Mouse (Mus musculus): ENCODE measurements around the gene Snx32. TPM values are rescaled to one million over a fixed set of nuclear protein-coding genes. Genes with fewer than 3 reads are reported as not detected.
A peak's percentile ranks its signal among the peaks of the same experiment; 100 is the strongest.

Snx32 gene
- polyA plus RNA-seq (2014; fragmentation: Nextera tagmentation; extraction: Ambion mirVana): 17.9 and 20.3 TPM in 2 replicates

- H3K9me3 ChIP-seq (ENCODE audit: control insufficient read depth, low read length): peaks cover 3% of the 10 kb centered on the region; the same call in 1 of the 2 replicates
- WGBS: 3% methylated on average over 47 of the region's 47 CpGs
- no peaks in the 10 kb centered on the region for H3K27me3 ChIP-seq (ENCODE audit: control insufficient read depth, insufficient read depth, low read length)
- no peaks in the 10 kb centered on the region for H3K36me3 ChIP-seq (ENCODE audit: control insufficient read depth, insufficient read depth, low read length)
- H3K4me1 ChIP-seq (ENCODE audit: control insufficient read depth, insufficient read depth, low read length): peaks cover 12% of the 10 kb centered on the region
- peak within 1 kb of the TSS; percentile 42 for H3K4me3 ChIP-seq (ENCODE audit: low read depth, low read length)
- H3K27ac ChIP-seq (ENCODE audit: low read depth, low read length): no peak within 1 kb of the TSS
- ATAC-seq (ENCODE audit: low FRiP score) (peak; percentile 100), DNase-seq (ENCODE audit: low spot score, missing footprints) (peak; percentile 97)
- H3K9ac ChIP-seq (ENCODE audit: low read length): peak within 1 kb of the TSS; percentile 68
- peak within 1 kb of the TSS; percentile 72 for H3K4me2 ChIP-seq
Observed at GRCm38 (mm10) chr19:5510031-5511026, at the start of gene Snx32. TSS of gene Snx32 (minus strand) at chr19:5510538.

- ATAC-seq (ENCODE audit: low FRiP score) (no peak), DNase-seq (ENCODE audit: low spot score, missing footprints) (peak; percentile 94)
- Histone ChIP-seq H3K27me3 (ENCODE audit: control insufficient read depth, insufficient read depth, low read length) (peaks cover 57% of the 10 kb centered on the region), H3K9me3 (ENCODE audit: control insufficient read depth, low read length) (no peaks in the 10 kb centered on the region), H3K4me1 (ENCODE audit: control insufficient read depth, insufficient read depth, low read length) (peaks cover 11% of the 10 kb centered on the region), H3K9ac (ENCODE audit: low read length) (peak overlapping the region; percentile 27; the same call in 1 of the 2 replicates), H3K4me2 (peak overlapping the region; percentile 44), H3K4me3 (ENCODE audit: low read depth, low read length) (peak overlapping the region; percentile 23), H3K36me3 (ENCODE audit: control insufficient read depth, insufficient read depth, low read length) (no peaks in the 10 kb centered on the region), H3K27ac (ENCODE audit: low read depth, low read length) (no peak overlapping the region)
- under 1% methylated on average over 69 of the region's 69 CpGs for WGBS
Observed at GRCm38 (mm10) chr19:5559631-5560456, 49.5 kb upstream of the Snx32 start.

- peaks cover 11% of the 10 kb centered on the region for H3K4me1 ChIP-seq (ENCODE audit: control insufficient read depth, insufficient read depth, low read length)
- WGBS: 18% methylated on average over 8 of the region's 8 CpGs
- H3K9me3 ChIP-seq (ENCODE audit: control insufficient read depth, low read length): no peaks in the 10 kb centered on the region
- ATAC-seq (ENCODE audit: low FRiP score) (no peak), DNase-seq (ENCODE audit: low spot score, missing footprints) (no peak)
- peaks cover 57% of the 10 kb centered on the region for H3K27me3 ChIP-seq (ENCODE audit: control insufficient read depth, insufficient read depth, low read length)
- H3K36me3 ChIP-seq (ENCODE audit: control insufficient read depth, insufficient read depth, low read length): no peaks in the 10 kb centered on the region
- H3K9ac ChIP-seq (ENCODE audit: low read length): no peak overlapping the region
- H3K4me2 ChIP-seq: no peak overlapping the region
- no peak overlapping the region for H3K27ac ChIP-seq (ENCODE audit: low read depth, low read length)
- no peak overlapping the region for H3K4me3 ChIP-seq (ENCODE audit: low read depth, low read length)
Observed at GRCm38 (mm10) chr19:5559229-5559628, 48.9 kb upstream of the Snx32 start.

GRCm38 (mm10) chr19:5558770-5559169 is 48.4 kb upstream of the Snx32 start:
- 61% methylated on average over 8 of the region's 8 CpGs for WGBS

GRCm38 (mm10) chr19:5558169-5558568 is 47.8 kb upstream of the Snx32 start:
- no peak overlapping the region for H3K27ac ChIP-seq (ENCODE audit: low read depth, low read length)
- no peaks in the 10 kb centered on the region for H3K9me3 ChIP-seq (ENCODE audit: control insufficient read depth, low read length)
- no peak for ATAC-seq (ENCODE audit: low FRiP score)
- H3K4me2 ChIP-seq: no peak overlapping the region
- no peaks in the 10 kb centered on the region for H3K36me3 ChIP-seq (ENCODE audit: control insufficient read depth, insufficient read depth, low read length)
- H3K27me3 ChIP-seq (ENCODE audit: control insufficient read depth, insufficient read depth, low read length): peaks cover 54% of the 10 kb centered on the region
- no peak for DNase-seq (ENCODE audit: low spot score, missing footprints)
- 46% methylated on average over 7 of the region's 7 CpGs for WGBS
- no peak overlapping the region for H3K9ac ChIP-seq (ENCODE audit: low read length)
- no peak overlapping the region for H3K4me3 ChIP-seq (ENCODE audit: low read depth, low read length)
- H3K4me1 ChIP-seq (ENCODE audit: control insufficient read depth, insufficient read depth, low read length): peaks cover 11% of the 10 kb centered on the region

More at GRCm38 (mm10) chr19:5558770-5559169, 48.4 kb upstream of the Snx32 start:
- H3K9ac ChIP-seq (ENCODE audit: low read length): no peak overlapping the region
- DNase-seq (ENCODE audit: low spot score, missing footprints) (peak; percentile 83), ATAC-seq (ENCODE audit: low FRiP score) (no peak)
- H3K4me1 ChIP-seq (ENCODE audit: control insufficient read depth, insufficient read depth, low read length): peaks cover 11% of the 10 kb centered on the region
- H3K4me3 ChIP-seq (ENCODE audit: low read depth, low read length): no peak overlapping the region
- no peaks in the 10 kb centered on the region for H3K36me3 ChIP-seq (ENCODE audit: control insufficient read depth, insufficient read depth, low read length)
- peaks cover 56% of the 10 kb centered on the region for H3K27me3 ChIP-seq (ENCODE audit: control insufficient read depth, insufficient read depth, low read length)
- H3K27ac ChIP-seq (ENCODE audit: low read depth, low read length): no peak overlapping the region
- H3K9me3 ChIP-seq (ENCODE audit: control insufficient read depth, low read length): no peaks in the 10 kb centered on the region
- H3K4me2 ChIP-seq: no peak overlapping the region

DNA sequence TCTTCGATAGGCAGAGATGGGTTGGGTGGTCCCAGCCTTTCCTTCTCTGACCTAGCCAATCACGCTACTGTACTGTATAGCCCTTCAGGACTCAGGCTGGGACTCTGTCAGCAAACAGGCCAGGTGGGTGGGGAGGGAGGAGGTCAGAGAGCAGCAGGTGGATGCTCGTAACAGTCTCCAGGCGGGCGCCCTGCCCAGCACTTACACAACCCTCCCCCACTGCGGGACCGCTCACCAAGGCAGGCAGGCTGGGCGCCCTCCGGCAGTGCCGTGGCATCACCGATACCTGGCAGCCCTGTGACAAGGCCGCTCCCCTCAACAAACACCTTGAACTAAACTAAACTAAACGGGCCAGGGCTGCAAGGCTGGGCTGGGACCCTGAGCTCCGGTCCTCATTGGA is 43.9 kb upstream of the Snx32 start:
- Histone ChIP-seq H3K9me3 (ENCODE audit: control insufficient read depth, low read length) (no peaks in the 10 kb centered on the region), H3K4me3 (ENCODE audit: low read depth, low read length) (no peak overlapping the region), H3K4me2 (no peak overlapping the region), H3K27ac (ENCODE audit: low read depth, low read length) (no peak overlapping the region), H3K9ac (ENCODE audit: low read length) (no peak overlapping the region), H3K4me1 (ENCODE audit: control insufficient read depth, insufficient read depth, low read length) (no peaks in the 10 kb centered on the region), H3K36me3 (ENCODE audit: control insufficient read depth, insufficient read depth, low read length) (no peaks in the 10 kb centered on the region), H3K27me3 (ENCODE audit: control insufficient read depth, insufficient read depth, low read length) (peaks cover 16% of the 10 kb centered on the region)
- WGBS: 74% methylated on average over 14 of the region's 14 CpGs
- ATAC-seq (ENCODE audit: low FRiP score) (no peak), DNase-seq (ENCODE audit: low spot score, missing footprints) (no peak)

DNA sequence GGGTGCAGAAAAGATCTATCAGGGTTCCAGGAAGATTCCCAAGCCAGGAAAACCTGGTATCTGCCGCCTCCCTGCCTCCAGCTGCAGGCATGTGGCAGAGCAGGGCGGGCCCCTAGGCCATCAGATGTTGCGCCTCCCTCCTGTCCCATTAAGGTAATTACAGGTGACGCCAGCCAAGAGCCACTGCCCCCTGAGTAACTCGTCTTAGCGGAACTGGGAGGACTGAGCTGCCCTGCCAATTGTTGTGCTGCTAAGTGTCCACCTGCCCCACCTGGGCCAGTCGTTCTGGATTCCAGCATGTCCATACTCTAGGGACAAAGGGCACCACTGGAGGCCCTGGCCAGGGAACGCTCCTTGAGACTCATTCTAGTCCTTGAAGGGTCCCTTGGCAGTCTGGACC is 43.5 kb upstream of the Snx32 start:
- Histone ChIP-seq H3K27me3 (ENCODE audit: control insufficient read depth, insufficient read depth, low read length) (peaks cover 11% of the 10 kb centered on the region), H3K4me2 (no peak overlapping the region), H3K4me3 (ENCODE audit: low read depth, low read length) (no peak overlapping the region), H3K4me1 (ENCODE audit: control insufficient read depth, insufficient read depth, low read length) (no peaks in the 10 kb centered on the region), H3K9me3 (ENCODE audit: control insufficient read depth, low read length) (no peaks in the 10 kb centered on the region), H3K9ac (ENCODE audit: low read length) (no peak overlapping the region), H3K36me3 (ENCODE audit: control insufficient read depth, insufficient read depth, low read length) (no peaks in the 10 kb centered on the region), H3K27ac (ENCODE audit: low read depth, low read length) (no peak overlapping the region)
- DNase-seq (ENCODE audit: low spot score, missing footprints): no peak
- WGBS: 59% methylated on average over 8 of the region's 8 CpGs
- ATAC-seq (ENCODE audit: low FRiP score): no peak

DNA sequence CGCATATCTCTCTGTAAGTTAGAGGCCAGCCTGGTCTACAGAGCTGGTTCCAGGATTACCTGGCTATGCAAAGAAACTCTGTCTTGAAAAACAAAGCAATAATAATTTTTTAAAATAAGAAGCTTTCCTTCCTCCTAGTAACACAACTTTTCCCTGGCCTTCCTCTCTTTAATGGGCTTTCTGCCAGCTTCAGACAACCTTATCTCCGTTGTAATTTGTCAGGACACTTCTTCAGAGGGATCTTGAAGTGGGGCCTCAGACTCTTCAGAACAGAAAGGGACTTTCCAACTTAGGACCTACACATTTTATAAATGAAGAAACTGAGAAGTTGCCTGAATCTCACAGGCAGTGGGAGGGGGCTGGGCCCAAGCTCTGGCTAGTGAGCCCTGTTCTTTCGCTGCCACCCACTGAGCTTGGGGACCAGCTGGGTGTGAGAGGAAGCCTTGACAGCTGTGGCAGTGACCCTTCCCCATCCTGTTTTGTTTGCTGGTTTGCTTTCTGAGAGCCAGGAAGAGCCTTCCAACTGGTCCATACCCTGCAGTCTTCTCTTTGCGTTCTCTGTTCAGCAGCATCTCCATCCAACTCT is 37.2 kb upstream of the Snx32 start:
- 89% methylated on average over 4 of the region's 4 CpGs for WGBS
- Histone ChIP-seq H3K36me3 (ENCODE audit: control insufficient read depth, insufficient read depth, low read length) (no peaks in the 10 kb centered on the region), H3K4me1 (ENCODE audit: control insufficient read depth, insufficient read depth, low read length) (no peaks in the 10 kb centered on the region), H3K9ac (ENCODE audit: low read length) (no peak overlapping the region), H3K27ac (ENCODE audit: low read depth, low read length) (no peak overlapping the region), H3K9me3 (ENCODE audit: control insufficient read depth, low read length) (no peaks in the 10 kb centered on the region), H3K4me3 (ENCODE audit: low read depth, low read length) (no peak overlapping the region), H3K4me2 (no peak overlapping the region), H3K27me3 (ENCODE audit: control insufficient read depth, insufficient read depth, low read length) (no peaks in the 10 kb centered on the region)
- DNase-seq (ENCODE audit: low spot score, missing footprints) (no peak), ATAC-seq (ENCODE audit: low FRiP score) (no peak)
